Mouse (Mus musculus) frontal cortex, adult 2 months (tissue): ENCODE results near the gene Celf3. TPM values are rescaled to one million over a fixed set of nuclear protein-coding genes. Genes with fewer than 3 reads are reported as not detected.

Experiments
- DNase-seq, 2 experiments: peaks; one replicate each; pipeline ENCODE4 v3.0.0; 2022; ENCODE audit warnings: low spot score in 1 of 2; ENCODE audit errors: extremely low spot score in 1 of 2
- polyA plus RNA-seq: library from polyadenylated mRNA; depleted of rRNA; stranded (reverse); fragments of >200 nt; gene quantifications from 2 replicates; pipeline ENCODE4 v1.2.3, GENCODE M21; 2012; rRNA removed

Celf3 gene
- 410 and 454 TPM in 2 replicates for polyA plus RNA-seq

DNA sequence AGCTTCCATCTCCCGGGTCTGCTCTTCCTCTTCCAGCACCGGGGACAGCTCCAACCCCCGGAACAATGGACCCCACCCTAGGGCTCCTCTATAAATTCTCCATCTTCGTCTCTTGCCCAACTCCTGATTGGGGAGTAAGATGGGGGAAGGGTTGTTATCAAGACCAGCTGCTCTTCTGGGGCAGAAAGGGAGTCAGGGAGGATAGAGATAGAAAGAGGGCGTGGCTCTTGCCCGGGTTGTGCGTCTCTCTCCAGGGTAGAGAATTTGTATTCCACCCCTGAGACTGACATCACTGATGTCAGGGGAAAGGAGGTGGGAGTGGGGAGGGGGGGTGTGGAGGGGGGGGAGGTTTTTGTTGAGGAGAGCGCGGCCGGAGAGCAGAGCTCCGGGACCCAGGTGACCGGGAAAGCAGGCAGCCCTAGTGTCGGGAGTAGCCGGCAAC is at the start of gene Celf3:
Celf3 (plus strand) TSS at position 315 of the 442 bp plus-strand sequence.
- peak; percentile 73 to 88 for DNase-seq

GRCm38 (mm10) chr3:94430980-94431379 is 47.1 kb upstream of the Celf3 start:
- DNase-seq = no peak

GRCm38 (mm10) chr3:94434305-94434704 is 43.8 kb upstream of the Celf3 start:
- no peak for DNase-seq

GRCm38 (mm10) chr3:94436420-94436819 is 41.7 kb upstream of the Celf3 start:
- DNase-seq = no peak

GRCm38 (mm10) chr3:94441182-94441581 is 36.9 kb upstream of the Celf3 start:
- peak in 1 of 2 experiments; percentile 52 for DNase-seq

GRCm38 (mm10) chr3:94442951-94443596 is 35.0 kb upstream of the Celf3 start, which contains the start of gene Mrpl9:
Mrpl9 (plus strand) TSS chr3:94443318.
- peak; percentile 77 to 97 for DNase-seq

DNA sequence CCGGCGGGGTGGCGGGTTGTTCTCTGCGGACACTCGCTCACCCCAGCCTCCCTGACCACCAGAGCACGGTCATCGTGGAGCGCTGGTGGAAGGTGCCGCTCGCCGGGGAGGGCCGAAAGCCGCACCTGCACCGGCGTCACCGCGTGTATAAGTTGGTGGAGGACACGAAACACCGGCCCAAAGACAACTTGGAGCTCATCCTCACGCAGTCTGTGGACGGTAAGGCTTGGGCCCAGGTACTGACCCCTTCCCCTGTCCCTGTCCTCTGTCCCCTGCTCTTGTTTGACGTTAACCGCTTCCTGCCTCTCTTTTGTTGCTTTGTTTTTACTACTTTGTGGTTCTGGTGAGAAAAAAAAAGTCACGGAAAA is 34.5 kb upstream of the Celf3 start, which contains the start of gene Oaz3:
Oaz3 (minus strand) TSS at position 319 of the 368 bp plus-strand sequence.
- no peak for DNase-seq

GRCm38 (mm10) chr3:94449377-94449776 is 28.7 kb upstream of the Celf3 start:
- DNase-seq = no peak

DNA sequence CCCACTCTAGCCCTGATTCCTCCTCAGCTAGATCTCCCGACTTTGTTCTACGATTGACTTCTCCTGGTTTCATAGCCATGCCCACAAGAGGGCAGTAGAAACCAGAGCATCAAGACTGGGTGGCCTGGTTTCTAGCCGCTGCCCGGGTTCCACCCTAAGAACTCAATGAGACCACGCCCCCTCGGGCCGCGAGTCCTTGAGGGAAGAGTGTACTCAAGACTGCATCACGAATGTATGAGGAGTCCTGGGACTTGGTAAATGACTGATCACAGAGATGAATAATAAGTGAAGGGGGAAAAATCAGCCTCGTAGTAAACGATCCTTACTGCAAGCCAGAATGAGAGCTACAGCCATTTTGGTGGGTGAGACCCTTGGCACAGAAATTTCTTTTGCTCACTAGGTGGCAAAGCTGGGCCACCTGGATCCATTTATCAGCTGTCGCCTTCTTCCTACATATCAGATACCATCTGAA is 21.5 kb upstream of the Celf3 start:
- DNase-seq = peak; percentile 71 to 93

- DNase-seq = no peak
These were observed 21.0 kb upstream of the Celf3 start for GRCm38 (mm10) chr3:94457055-94457454.

DNA sequence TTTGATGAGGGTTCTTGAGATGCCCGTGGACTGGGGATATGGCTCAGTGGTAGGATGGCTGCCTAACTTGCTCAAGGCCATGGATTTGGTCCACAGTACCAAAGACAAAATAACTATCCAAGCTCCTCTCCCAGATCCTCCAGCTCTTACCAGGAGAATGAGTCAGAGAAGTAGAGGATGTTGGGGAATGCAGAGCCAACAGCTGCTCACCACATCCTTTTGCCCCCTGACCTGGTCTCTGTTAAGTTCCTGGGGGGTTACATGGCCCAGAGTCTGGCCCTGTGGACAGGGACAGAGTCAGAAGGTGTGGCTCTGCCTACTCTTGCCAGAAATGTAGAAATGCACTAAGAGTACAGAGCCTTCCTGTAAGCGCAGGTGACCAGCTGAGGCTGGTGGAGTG is 18.3 kb upstream of the Celf3 start:
- no peak for DNase-seq

- DNase-seq = no peak
These were observed 14.0 kb upstream of the Celf3 start for GRCm38 (mm10) chr3:94463926-94464578.

GRCm38 (mm10) chr3:94465632-94466430 is 12.3 kb upstream of the Celf3 start:
- DNase-seq = peak; percentile 66 to 83

DNA sequence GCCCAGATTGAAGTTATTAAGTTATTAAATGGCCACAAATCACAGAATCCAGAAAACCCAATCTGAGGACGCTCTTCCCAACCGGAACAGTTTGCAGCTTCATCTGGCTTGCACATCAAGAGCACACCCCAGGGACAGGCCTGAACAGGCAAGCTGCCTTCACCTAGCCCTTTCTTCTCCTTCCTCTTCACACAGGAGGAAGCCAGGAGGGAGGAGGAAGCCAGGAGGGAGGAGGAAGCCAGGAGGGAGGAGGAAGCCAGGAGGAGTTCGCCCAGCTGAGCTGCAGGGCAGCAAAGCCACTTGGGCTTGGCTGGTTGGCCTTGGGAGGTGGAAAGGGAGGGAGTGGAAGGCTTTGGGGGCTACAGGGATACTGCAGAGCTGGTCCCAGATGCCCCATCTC is 9.2 kb upstream of the Celf3 start:
- no peak for DNase-seq

DNA sequence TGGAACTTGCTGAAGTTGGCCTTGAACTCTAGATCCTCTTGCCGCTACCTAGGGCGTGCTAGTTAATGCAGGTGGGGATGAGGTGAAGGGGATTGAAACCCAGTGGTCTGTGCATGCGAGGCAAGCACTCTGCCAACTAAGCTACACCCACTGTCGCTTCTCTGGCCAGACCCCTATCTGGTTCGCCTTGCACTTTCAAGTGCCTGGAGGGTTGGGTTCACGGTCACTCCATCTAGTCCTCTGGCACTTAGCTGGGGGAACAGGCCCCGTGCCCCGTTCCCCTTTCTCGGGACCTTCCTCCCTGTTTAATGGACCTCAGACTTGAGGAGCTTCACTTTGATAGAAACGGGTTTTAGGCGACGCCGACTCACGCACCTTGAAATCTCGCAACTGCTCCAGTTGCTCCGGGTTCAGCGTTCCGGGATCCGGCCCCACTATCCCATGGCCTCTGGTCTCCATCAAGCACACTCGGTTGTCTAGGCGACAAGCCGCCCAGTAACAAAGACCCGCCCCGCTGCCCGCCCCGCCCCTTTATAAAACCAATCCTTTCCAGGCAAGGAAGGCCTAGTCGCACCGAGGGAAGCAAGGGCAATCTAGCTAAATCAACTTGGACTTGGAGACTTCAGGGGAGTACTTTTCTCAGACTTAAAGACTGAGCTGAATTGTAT is 5.5 kb upstream of the Celf3 start:
- no peak for DNase-seq

DNA sequence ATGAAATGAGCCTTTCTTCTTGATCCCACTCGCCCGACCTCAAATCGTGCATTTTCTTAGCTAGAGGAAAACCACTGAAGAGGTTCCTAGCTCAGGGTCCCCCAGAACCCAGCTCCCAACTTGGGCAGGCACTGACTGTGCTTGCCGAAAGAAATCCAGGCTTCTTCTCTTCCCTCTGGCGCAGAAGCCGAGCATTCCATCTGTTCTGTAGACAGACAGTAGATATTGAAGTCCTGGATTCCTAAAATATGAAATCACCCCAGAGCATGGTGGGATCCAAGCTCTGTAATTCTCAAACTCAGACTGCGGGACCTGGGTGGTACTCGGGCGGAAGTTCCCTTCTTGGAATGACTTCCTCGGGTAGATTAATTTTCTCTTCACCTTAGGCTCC is 5.0 kb upstream of the Celf3 start:
- no peak for DNase-seq

DNA sequence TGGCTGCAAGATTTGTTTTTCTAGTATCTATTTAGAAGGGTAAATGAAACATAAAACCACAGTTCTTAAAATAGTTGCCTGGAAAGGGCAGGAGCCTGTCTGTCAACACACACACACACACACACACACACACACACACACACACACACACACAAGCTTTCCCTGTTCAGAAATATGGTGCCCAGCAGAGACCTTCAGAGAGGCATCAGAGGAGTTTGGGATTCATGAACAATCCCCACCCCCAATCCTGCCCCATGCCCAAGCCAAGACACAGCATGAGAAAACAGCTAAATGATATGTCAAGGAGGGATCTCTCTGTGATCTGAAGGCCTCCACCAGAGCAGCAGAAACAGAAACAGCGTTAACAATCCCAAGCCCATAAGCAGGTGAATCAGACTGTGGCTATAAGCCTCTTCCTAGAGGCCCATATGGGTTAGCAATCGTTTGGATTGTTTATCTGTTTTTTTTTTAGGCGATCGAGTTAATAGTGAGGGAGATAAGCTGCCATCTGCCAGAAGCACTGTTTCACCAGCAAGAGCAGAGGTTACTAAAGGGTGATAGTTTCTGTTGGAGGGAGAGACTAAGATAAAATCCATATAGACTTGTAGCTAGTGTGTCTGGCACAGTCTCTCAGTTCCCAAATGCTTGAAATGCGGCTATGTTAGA is 4.4 kb upstream of the Celf3 start:
- no peak for DNase-seq

- DNase-seq = no peak
These were observed 1.6 kb upstream of the Celf3 start for GRCm38 (mm10) chr3:94476301-94477035.

DNA sequence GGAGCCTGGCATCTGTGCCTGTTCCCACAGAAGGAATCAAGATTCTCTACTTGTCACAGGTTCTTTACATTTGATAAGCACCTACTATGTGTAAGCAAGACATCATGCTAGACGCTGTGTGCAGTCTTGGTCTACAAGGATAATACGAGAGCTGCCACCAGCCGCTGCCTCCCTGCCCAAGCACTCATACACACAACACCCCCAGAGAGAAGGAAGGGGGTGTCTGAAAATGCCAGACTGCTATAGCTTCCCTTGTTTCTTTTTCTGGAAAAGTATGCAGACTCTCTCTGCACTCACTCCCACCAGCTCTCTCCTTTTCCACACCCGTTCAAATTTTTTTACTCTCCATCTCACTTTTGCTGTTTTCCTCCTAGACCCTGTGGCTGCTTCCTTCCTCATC is 651 bp upstream of the Celf3 start:
- DNase-seq = peak; percentile 79
